Mouse (Mus musculus) layer of hippocampus, adult 9-11 months (tissue): ENCODE data around the gene Arhgef6.

ENCODE experiments used
- DNase-seq: peaks from one replicate; pipeline ENCODE4 v3.0.0; 2022

Arhgef6 gene

DNA sequence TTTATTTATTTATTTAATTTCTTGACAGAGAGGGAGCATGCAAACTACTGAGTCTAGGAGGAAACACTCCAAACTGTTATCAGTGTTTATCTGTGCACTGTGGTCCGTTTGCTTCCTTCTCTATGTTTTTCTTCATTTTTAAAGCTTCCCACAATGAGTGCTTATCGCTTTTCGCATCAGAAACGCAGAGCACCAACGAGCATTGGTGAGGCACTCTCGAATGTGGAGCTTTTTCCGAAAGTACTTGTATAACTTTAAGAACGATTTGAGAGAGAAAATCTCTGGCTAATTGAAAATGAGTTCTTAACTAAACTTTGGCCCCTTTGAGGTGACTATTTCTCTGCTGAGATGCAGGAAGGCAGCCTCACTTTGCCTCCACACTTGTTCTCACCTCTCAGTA, 151.2 kb downstream of the Arhgef6 start:
- DNase-seq = no peak

DNA sequence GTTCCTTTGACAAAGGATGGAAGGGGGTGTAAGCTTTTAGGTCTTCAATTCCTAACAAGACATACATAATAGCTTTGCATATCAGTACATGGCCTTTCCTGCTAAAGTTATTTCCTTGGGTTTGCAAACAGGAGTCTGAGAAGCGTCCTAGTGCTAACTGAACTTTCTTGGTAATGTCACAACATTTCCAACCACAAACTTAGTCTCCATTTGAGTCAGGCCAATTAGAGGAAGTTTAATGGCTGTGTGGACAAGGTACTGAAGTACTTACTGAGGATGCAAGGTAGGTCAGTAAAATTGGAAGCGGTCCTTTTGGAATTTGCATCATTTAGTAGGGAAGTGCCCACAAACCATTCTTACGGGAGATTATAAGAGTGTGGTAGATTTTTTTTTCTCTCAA, 155.2 kb downstream of the Arhgef6 start:
- no peak for DNase-seq

DNA sequence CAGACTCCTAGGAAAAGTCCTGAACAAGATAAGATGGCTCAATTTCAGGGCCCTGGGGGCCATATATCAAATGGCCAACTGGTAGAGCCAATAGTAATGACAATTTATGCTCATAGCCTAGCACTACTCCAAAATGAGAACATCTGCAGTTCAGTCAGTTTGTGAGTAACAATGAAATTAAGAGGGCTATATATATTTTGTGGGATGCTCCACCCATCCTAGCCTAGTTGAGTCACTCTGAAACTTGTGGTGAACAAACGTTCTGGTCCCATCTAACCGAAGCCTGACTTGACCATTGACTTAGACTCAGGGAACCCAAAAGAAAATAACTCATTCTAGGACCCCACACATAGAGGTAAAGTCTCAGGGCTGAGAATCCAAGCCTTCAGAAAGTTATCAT, 156.1 kb downstream of the Arhgef6 start:
- no peak for DNase-seq
